Mouse (Mus musculus): Measurements from ENCODE around the gene Agk. TPM values are rescaled to one million over a fixed set of nuclear protein-coding genes. Genes with fewer than 3 reads are reported as not detected.
A peak's percentile ranks its signal among the peaks of the same experiment; 100 is the strongest.

Agk gene
- polyA plus RNA-seq, 1 experiment = 15.6 TPM

- no peaks in the 10 kb centered on the region for H3K36me3 ChIP-seq (ENCODE audit: control insufficient read depth, insufficient read depth, low read length)
These were observed 98.0 kb downstream of the Agk start for GRCm38 (mm10) chr6:40423013-40423412.

GRCm38 (mm10) chr6:40423774-40424173 is 98.8 kb downstream of the Agk start:
- Histone ChIP-seq H3K4me1 (ENCODE audit: control insufficient read depth, insufficient read depth, low read length) (no peaks in the 10 kb centered on the region), H3K36me3 (ENCODE audit: control insufficient read depth, insufficient read depth, low read length) (no peaks in the 10 kb centered on the region), H3K27me3 (replicated peaks; ENCODE audit: control insufficient read depth, insufficient read depth, low read length) (no peaks in the 10 kb centered on the region), H3K27ac (ENCODE audit: insufficient read depth, low read depth, low read length) (no peak overlapping the region), H3K4me3 (ENCODE audit: insufficient read depth, low read depth, low read length) (no peak overlapping the region)
- 43% methylated on average over 1 of the region's 1 CpGs for WGBS
- DNase-seq = peak; percentile 63
- TF ChIP-seq POLR2A (IDR thresholded peaks at IDR 0.05; ENCODE audit: low read depth, low read length) (no peak), CTCF (conservative IDR thresholded peaks at IDR 0.05; ENCODE audit: insufficient read depth, insufficient read length, low read depth, low read length) (peak; percentile 64)

More at GRCm38 (mm10) chr6:40423013-40423412, 98.0 kb downstream of the Agk start:
- no peak overlapping the region for H3K27ac ChIP-seq (ENCODE audit: insufficient read depth, low read depth, low read length)
- TF ChIP-seq CTCF (conservative IDR thresholded peaks at IDR 0.05; ENCODE audit: insufficient read depth, insufficient read length, low read depth, low read length) (no peak), POLR2A (IDR thresholded peaks at IDR 0.05; ENCODE audit: low read depth, low read length) (no peak)
- no peak overlapping the region for H3K4me3 ChIP-seq (ENCODE audit: insufficient read depth, low read depth, low read length)
- no peaks in the 10 kb centered on the region for H3K4me1 ChIP-seq (ENCODE audit: control insufficient read depth, insufficient read depth, low read length)
- no peaks in the 10 kb centered on the region for H3K27me3 ChIP-seq (replicated peaks; ENCODE audit: control insufficient read depth, insufficient read depth, low read length)
- 77% methylated on average over 1 of the region's 1 CpGs for WGBS
- no peak for DNase-seq

DNA sequence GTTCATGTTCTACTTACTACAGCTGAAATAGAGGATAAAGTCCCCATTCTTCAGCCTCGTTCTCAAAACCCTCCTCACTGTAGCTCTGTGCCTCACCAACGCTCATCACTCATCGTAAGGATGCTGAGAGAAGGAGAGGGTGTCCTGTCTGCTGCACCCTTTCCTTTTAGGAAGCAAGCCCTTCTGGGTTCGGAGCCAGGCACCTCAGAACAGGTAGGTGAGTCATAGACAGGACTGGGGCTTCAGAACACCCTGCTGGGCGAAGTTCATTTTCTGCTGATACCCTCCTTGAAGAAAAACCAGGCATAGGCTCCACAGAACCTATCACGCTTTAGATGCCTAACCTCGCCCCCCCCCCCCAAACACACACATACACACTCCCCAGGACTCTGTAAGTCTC is 102.5 kb downstream of the Agk start:
- H3K36me3 ChIP-seq (ENCODE audit: control insufficient read depth, insufficient read depth, low read length) = no peaks in the 10 kb centered on the region
- no peak for DNase-seq
- H3K27me3 ChIP-seq (replicated peaks; ENCODE audit: control insufficient read depth, insufficient read depth, low read length) = no peaks in the 10 kb centered on the region
- TF ChIP-seq CTCF (conservative IDR thresholded peaks at IDR 0.05; ENCODE audit: insufficient read depth, insufficient read length, low read depth, low read length) = no peak
- no peak for TF ChIP-seq POLR2A (IDR thresholded peaks at IDR 0.05; ENCODE audit: low read depth, low read length)
- H3K4me3 ChIP-seq (ENCODE audit: insufficient read depth, low read depth, low read length) = no peak overlapping the region
- no peak overlapping the region for H3K27ac ChIP-seq (ENCODE audit: insufficient read depth, low read depth, low read length)
- no peaks in the 10 kb centered on the region for H3K4me1 ChIP-seq (ENCODE audit: control insufficient read depth, insufficient read depth, low read length)
- 86% methylated on average over 7 of the region's 7 CpGs for WGBS

DNA sequence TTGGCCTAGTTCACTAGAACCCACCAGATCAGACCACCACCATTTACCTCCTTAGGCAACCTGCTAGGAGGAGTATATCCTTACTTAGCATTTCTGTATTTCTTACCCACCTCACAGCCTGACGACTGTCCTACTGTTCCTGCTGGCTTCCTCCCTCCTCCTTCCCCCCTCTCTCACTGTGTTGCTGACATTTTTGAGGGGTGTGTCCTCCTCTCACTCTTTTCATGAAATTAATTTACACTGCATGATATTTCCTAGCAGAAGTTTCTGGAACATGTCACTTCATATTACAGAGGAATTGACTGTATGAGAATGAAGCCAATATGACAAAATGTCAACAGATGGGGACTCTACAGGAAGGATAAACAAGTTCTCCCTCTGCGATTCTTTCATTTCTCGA is 103.7 kb downstream of the Agk start:
- 76% methylated on average over 3 of the region's 3 CpGs for WGBS
- TF ChIP-seq CTCF (conservative IDR thresholded peaks at IDR 0.05; ENCODE audit: insufficient read depth, insufficient read length, low read depth, low read length) (no peak), POLR2A (IDR thresholded peaks at IDR 0.05; ENCODE audit: low read depth, low read length) (no peak)
- H3K4me1 ChIP-seq (ENCODE audit: control insufficient read depth, insufficient read depth, low read length) = no peaks in the 10 kb centered on the region
- H3K27me3 ChIP-seq (replicated peaks; ENCODE audit: control insufficient read depth, insufficient read depth, low read length) = no peaks in the 10 kb centered on the region
- no peak overlapping the region for H3K4me3 ChIP-seq (ENCODE audit: insufficient read depth, low read depth, low read length)
- no peak overlapping the region for H3K27ac ChIP-seq (ENCODE audit: insufficient read depth, low read depth, low read length)
- no peak for DNase-seq
- no peaks in the 10 kb centered on the region for H3K36me3 ChIP-seq (ENCODE audit: control insufficient read depth, insufficient read depth, low read length)

GRCm38 (mm10) chr6:40429521-40429931 is 104.6 kb downstream of the Agk start:
- H3K4me1 ChIP-seq (ENCODE audit: control insufficient read depth, insufficient read depth, low read length) = no peaks in the 10 kb centered on the region
- WGBS = 67% methylated on average over 4 of the region's 4 CpGs
- no peak for DNase-seq
- H3K27me3 ChIP-seq (replicated peaks; ENCODE audit: control insufficient read depth, insufficient read depth, low read length) = no peaks in the 10 kb centered on the region
- H3K36me3 ChIP-seq (ENCODE audit: control insufficient read depth, insufficient read depth, low read length) = no peaks in the 10 kb centered on the region
- H3K4me3 ChIP-seq (ENCODE audit: insufficient read depth, low read depth, low read length) = no peak overlapping the region
- no peak overlapping the region for H3K27ac ChIP-seq (ENCODE audit: insufficient read depth, low read depth, low read length)
- no peak for TF ChIP-seq POLR2A (IDR thresholded peaks at IDR 0.05; ENCODE audit: low read depth, low read length)
- TF ChIP-seq CTCF (conservative IDR thresholded peaks at IDR 0.05; ENCODE audit: insufficient read depth, insufficient read length, low read depth, low read length) = no peak

DNA sequence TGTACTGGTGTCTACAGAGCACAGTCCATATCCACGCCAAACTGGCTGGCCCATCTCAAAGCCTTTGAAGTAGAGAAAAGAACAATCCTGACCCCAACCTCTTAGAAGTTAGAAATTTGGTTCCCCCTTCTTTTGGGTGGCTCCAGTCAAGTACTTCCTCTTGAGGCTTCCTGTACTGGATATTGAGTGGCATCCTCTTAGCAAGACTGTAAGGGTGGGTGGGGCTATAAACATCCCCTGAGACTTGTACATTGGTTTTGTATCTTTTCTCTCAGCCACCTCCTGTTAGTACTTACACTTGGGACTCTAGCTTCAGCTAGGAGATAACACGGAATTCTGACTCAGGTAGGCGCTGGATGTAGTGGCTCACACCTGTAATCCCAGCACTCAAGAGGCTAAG is 105.3 kb downstream of the Agk start:
- Histone ChIP-seq H3K4me1 (ENCODE audit: control insufficient read depth, insufficient read depth, low read length) (no peaks in the 10 kb centered on the region), H3K27ac (ENCODE audit: insufficient read depth, low read depth, low read length) (no peak overlapping the region), H3K4me3 (ENCODE audit: insufficient read depth, low read depth, low read length) (no peak overlapping the region), H3K36me3 (ENCODE audit: control insufficient read depth, insufficient read depth, low read length) (no peaks in the 10 kb centered on the region), H3K27me3 (replicated peaks; ENCODE audit: control insufficient read depth, insufficient read depth, low read length) (no peaks in the 10 kb centered on the region)
- WGBS = 90% methylated on average over 3 of the region's 3 CpGs
- TF ChIP-seq POLR2A (IDR thresholded peaks at IDR 0.05; ENCODE audit: low read depth, low read length) = no peak
- no peak for TF ChIP-seq CTCF (conservative IDR thresholded peaks at IDR 0.05; ENCODE audit: insufficient read depth, insufficient read length, low read depth, low read length)
- no peak for DNase-seq

- TF ChIP-seq CTCF (conservative IDR thresholded peaks at IDR 0.05; ENCODE audit: insufficient read depth, insufficient read length, low read depth, low read length) = no peak
- TF ChIP-seq POLR2A (IDR thresholded peaks at IDR 0.05; ENCODE audit: low read depth, low read length) = no peak
- 83% methylated on average over 3 of the region's 3 CpGs for WGBS
- H3K36me3 ChIP-seq (ENCODE audit: control insufficient read depth, insufficient read depth, low read length) = no peaks in the 10 kb centered on the region
- H3K27ac ChIP-seq (ENCODE audit: insufficient read depth, low read depth, low read length) = no peak overlapping the region
- no peak overlapping the region for H3K4me3 ChIP-seq (ENCODE audit: insufficient read depth, low read depth, low read length)
- DNase-seq = no peak
- H3K4me1 ChIP-seq (ENCODE audit: control insufficient read depth, insufficient read depth, low read length) = no peaks in the 10 kb centered on the region
- H3K27me3 ChIP-seq (replicated peaks; ENCODE audit: control insufficient read depth, insufficient read depth, low read length) = no peaks in the 10 kb centered on the region
These were observed 105.9 kb downstream of the Agk start for GRCm38 (mm10) chr6:40430878-40431277.

- peak; percentile 17 for DNase-seq
- no peaks in the 10 kb centered on the region for H3K36me3 ChIP-seq (ENCODE audit: control insufficient read depth, insufficient read depth, low read length)
- no peaks in the 10 kb centered on the region for H3K27me3 ChIP-seq (replicated peaks; ENCODE audit: control insufficient read depth, insufficient read depth, low read length)
- TF ChIP-seq CTCF (conservative IDR thresholded peaks at IDR 0.05; ENCODE audit: insufficient read depth, insufficient read length, low read depth, low read length) (no peak), POLR2A (IDR thresholded peaks at IDR 0.05; ENCODE audit: low read depth, low read length) (no peak)
- WGBS = 55% methylated on average over 4 of the region's 4 CpGs
- H3K27ac ChIP-seq (ENCODE audit: insufficient read depth, low read depth, low read length) = no peak overlapping the region
- no peaks in the 10 kb centered on the region for H3K4me1 ChIP-seq (ENCODE audit: control insufficient read depth, insufficient read depth, low read length)
- H3K4me3 ChIP-seq (ENCODE audit: insufficient read depth, low read depth, low read length) = no peak overlapping the region
These were observed 106.4 kb downstream of the Agk start for GRCm38 (mm10) chr6:40431356-40431755.

Measured in kidney, adult 2 months (tissue).